Mouse (Mus musculus): ENCODE measurements around the gene Tmem119.
"Not testable (repeated sequence)": the region's sequence is repeated elsewhere in the genome, so short reads cannot be mapped to it uniquely, and the experiment has no call there.

The Tmem119 gene

DNA sequence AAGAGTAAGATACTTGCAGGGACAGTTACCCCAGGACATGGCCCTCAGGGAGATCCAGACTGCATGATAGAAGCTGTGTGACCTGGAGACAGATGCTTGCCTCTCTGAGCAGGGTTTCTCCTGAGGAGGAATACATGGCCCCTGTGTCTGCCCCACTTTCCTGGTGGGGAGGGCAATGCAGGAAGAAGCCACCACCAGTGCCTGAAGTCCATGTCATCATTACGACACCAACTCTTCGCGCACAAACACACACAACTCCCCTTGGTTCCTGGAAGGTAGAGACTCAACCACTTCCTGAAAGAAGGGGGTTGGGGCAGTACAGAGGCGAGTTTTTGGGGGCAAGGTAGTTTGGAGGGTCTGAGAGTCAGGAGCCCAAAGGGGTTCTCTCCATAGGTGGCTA is 23.9 kb upstream of the Tmem119 start:
- ATAC-seq (ENCODE audit: insufficient number of reproducible peaks, low FRiP score, low TSS enrichment), result no peak

DNA sequence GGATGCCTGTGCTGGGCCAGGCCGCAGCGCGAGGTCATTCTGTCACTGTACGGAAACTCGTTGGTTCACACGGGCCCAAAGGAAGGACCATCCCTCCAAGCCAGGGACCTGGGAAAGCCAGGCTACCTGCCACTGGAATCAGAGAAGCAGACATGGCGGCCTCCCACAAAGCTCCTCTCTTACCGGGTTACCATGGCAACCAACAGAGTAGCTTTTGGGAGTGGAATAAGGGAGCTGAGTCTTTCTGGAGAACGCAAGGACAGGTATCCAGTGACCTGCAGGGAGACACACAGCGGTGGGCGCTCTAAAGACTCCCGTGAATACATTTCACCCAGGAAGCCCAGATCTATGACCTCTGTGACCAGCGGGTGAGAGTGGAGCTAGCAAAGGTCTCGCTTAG is 18.3 kb upstream of the Tmem119 start:
- no peak for ATAC-seq (ENCODE audit: insufficient number of reproducible peaks, low FRiP score, low TSS enrichment)

GRCm38 (mm10) chr5:113815638-113816152 is 15.4 kb upstream of the Tmem119 start:
- ATAC-seq (ENCODE audit: insufficient number of reproducible peaks, low FRiP score, low TSS enrichment), result peak; percentile 49; the same call in 1 of the 2 replicates

- no peak for ATAC-seq (ENCODE audit: insufficient number of reproducible peaks, low FRiP score, low TSS enrichment)
Measured at GRCm38 (mm10) chr5:113815041-113815389, 14.7 kb upstream of the Tmem119 start.

GRCm38 (mm10) chr5:113814111-113815040 is 14.1 kb upstream of the Tmem119 start:
- no peak for ATAC-seq (ENCODE audit: insufficient number of reproducible peaks, low FRiP score, low TSS enrichment)

GRCm38 (mm10) chr5:113813608-113814007 is 13.3 kb upstream of the Tmem119 start:
- no peak for ATAC-seq (ENCODE audit: insufficient number of reproducible peaks, low FRiP score, low TSS enrichment)

GRCm38 (mm10) chr5:113812638-113813037 is 12.3 kb upstream of the Tmem119 start:
- no peak for ATAC-seq (ENCODE audit: insufficient number of reproducible peaks, low FRiP score, low TSS enrichment)

GRCm38 (mm10) chr5:113811824-113812420 is 11.6 kb upstream of the Tmem119 start:
- ATAC-seq (ENCODE audit: insufficient number of reproducible peaks, low FRiP score, low TSS enrichment), result not testable (repeated sequence)

DNA sequence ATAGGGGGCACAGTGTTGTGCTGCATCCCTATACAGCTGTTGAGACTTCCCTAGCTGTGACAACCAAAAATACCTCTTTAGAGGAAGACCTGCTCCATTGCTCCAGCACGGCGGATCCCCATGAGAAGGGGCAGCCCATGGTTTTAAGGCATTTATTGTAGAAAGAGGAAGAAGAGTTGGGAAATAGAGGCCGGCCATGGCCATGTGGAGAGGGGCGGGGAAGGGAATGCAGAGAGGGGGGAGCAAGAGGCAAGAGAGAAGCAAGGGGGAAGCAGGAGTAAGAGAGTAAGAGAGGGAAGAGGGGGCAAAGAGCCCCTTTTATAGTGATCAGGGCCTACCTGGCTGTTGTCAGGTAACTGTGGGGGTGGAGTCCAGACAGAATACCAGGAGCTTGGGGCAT is 9.8 kb upstream of the Tmem119 start:
- no peak for ATAC-seq (ENCODE audit: insufficient number of reproducible peaks, low FRiP score, low TSS enrichment)

GRCm38 (mm10) chr5:113808177-113808576 is 7.9 kb upstream of the Tmem119 start:
- ATAC-seq (ENCODE audit: insufficient number of reproducible peaks, low FRiP score, low TSS enrichment), result no peak

GRCm38 (mm10) chr5:113807712-113808111 is 7.4 kb upstream of the Tmem119 start:
- ATAC-seq (ENCODE audit: insufficient number of reproducible peaks, low FRiP score, low TSS enrichment), result no peak

- no peak for ATAC-seq (ENCODE audit: insufficient number of reproducible peaks, low FRiP score, low TSS enrichment)
Measured at GRCm38 (mm10) chr5:113806414-113806813, 6.1 kb upstream of the Tmem119 start.

DNA sequence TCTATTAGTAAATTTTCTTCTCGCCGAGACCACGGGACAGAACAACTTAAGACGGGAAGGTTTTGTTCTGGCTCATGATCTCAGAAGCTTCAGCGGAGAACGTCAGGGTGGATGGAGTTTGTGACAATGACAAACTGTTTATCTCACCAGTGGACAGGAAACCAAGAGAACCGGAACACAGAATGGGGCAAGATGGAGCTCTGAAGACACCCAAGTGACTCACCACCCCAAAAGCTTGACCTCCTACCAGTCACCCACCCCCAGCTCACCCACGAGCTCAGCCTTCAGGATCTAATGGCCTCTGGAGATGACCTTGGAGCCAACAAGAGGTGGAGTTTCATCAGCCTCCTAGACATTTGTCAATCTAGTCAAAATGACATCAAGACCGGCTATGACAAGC is 5.0 kb upstream of the Tmem119 start:
- no peak for ATAC-seq (ENCODE audit: insufficient number of reproducible peaks, low FRiP score, low TSS enrichment)

GRCm38 (mm10) chr5:113804395-113804966 is 4.2 kb upstream of the Tmem119 start:
- no peak for ATAC-seq (ENCODE audit: insufficient number of reproducible peaks, low FRiP score, low TSS enrichment)

DNA sequence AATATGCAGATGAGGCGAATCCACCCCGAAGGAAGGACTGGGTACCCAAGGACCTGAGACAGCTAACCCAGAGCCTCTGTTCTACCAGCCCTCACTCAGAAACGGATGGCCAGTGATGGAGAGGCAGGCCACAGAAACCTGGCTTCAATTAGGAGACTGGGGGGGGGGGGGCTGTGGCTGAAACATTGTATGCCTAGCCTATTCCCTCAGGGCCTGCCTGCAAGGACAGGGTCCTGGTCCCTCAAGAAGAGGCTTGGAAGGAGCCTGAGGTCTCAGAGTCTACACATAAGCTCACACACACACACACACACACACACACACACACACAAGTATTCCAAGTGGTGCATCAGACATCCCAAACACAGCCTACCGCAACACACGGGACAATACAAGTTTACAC is 625 bp downstream of the Tmem119 start:
- ATAC-seq (ENCODE audit: insufficient number of reproducible peaks, low FRiP score, low TSS enrichment), result no peak

GRCm38 (mm10) chr5:113798525-113798924 is 1.8 kb downstream of the Tmem119 start:
- no peak for ATAC-seq (ENCODE audit: insufficient number of reproducible peaks, low FRiP score, low TSS enrichment)

DNA sequence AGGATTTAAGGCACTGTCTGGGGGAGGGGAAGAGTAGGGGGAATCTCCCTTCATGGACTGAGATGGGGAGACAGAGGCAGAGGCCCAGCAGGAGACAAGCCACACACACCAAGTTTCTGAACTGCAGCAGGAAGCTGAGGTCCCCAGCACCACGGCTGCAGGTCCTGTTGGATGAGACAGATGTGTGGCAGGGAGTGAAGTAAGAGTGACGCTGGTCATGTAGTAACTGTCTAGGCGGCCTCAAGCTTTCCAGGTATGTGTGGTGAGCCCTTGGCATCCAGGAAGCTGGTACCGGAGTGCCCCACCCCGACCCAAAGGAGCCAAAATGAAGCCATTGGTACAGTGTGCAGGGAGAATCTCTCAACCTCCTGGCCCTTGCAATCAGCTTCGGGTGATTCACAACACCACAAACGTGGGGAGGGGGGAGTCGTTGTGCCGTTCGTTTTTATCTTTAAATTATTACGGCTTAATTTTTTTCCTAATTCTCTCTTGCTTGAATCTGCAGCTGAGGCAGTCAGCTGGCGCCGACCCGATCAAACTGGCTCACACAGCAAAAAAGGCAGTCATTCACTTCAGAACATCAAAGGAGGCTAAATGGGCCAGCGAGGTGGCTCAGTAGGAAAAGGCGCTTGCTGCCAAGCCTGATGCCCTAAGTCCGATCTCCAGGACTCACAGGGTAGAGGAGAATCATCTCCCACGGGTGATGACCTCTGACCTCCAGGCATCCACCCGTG is 3.0 kb downstream of the Tmem119 start:
- ATAC-seq (ENCODE audit: insufficient number of reproducible peaks, low FRiP score, low TSS enrichment), result no peak

- no peak for ATAC-seq (ENCODE audit: insufficient number of reproducible peaks, low FRiP score, low TSS enrichment)
Measured at GRCm38 (mm10) chr5:113796401-113797148, 3.7 kb downstream of the Tmem119 start.

GRCm38 (mm10) chr5:113791197-113792095 is 8.9 kb downstream of the Tmem119 start:
- no peak for ATAC-seq (ENCODE audit: insufficient number of reproducible peaks, low FRiP score, low TSS enrichment)
